Mouse (Mus musculus) Patski (cell line): Measurements from ENCODE around the gene Med13l. TPM values are rescaled to one million over a fixed set of nuclear protein-coding genes. Genes with fewer than 3 reads are reported as not detected.
"Not testable (repeated sequence)": the region's sequence is repeated elsewhere in the genome, so short reads cannot be mapped to it uniquely, and the experiment has no call there.

ENCODE experiments used
- ATAC-seq: fragments of 100-300 bp; one replicate; pipeline ENCODE4 v1.8.0; 2021
- CTCF ChIA-PET: fragments of 350-600 bp; sonication (Branson Sonifier 250); formaldehyde crosslinking; loops from one replicate; lab custom pipeline; 2022; ENCODE audit warnings: inconsistent platforms; lab: Charles Lee
- POLR2A ChIA-PET: fragments of 350-600 bp; sonication (Branson Sonifier 250); formaldehyde crosslinking; loops from one replicate; lab custom pipeline; 2022; ENCODE audit warnings: antibody characterized with exemption, inconsistent platforms; lab: Charles Lee
- DNase-seq: peaks from one replicate; pipeline ENCODE4 v3.0.0-alpha.2; 2011; ENCODE audit warnings: low read depth, low spot score
- H3K27me3 ChIP-seq: fragments of 371-371 bp; one replicate; pipeline ENCODE4 v1.5.1; 2021
- CTCF ChIP-seq: fragments of 100-300 bp; IDR thresholded peaks from one replicate; pipeline ENCODE4 v1.5.1; 2021
- in situ Hi-C: fragments of 300-500 bp; cut with MboI; formaldehyde crosslinking; loops from 3 replicates; pipeline ENCODE4 v1.11.1; 2018; ENCODE audit warnings: low pct_unique_long_range_greater_than_20kb, mixed read lengths
- polyA plus RNA-seq: library from polyadenylated mRNA; unstranded; gene quantifications from one replicate; pipeline ENCODE4 v1.2.3, GENCODE M21; 2021

The Med13l gene
- polyA plus RNA-seq, 1 experiment from 2014 or later: 35.3 TPM

DNA sequence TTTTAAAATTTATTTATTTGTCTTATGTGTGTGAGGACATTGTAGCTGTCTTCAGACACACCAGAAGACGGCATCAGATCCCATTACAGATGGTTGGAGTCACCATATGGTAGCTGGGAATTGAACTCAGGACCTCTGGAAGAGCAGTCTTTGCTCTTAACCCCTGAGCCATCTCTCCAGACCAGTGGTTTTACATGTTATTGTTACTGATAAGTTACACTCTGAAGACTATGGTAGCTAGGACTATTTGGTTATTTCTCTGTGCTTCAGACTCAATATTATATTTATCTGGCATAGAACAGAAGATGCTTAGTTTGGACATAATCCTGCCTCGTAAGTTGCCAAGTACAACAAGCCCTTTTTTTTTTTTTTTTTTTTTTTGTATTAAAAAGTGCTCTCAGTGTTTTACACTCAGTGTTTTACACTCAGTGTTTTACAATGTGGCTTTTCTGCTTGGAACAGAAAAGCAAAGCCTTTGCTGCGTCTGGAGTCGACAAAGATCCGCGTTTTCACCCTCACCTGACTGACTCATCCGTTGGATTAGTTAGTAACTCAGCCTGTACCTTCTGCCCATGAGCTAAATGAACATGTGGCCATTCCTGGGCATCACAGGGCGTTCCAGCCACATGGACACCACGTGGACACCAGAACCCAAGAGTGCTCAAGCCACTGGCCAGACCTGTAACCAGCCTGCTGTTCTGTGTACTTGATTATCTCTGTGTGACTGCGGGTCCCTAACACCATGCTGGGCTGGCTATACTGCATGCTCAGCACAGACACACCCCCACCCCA, 88.9 kb downstream of the Med13l start:
- H3K27me3 ChIP-seq: no peaks in the 10 kb centered on the region
- in situ Hi-C loops: no loop called here
- CTCF ChIA-PET: interaction anchor here (1.0 to 1.4 kb wide), 5 partner anchors 11 to 56 kb away, joined by 3 to 4 read pairs (median 3); no protein-coding TSS in a partner anchor
- TF ChIP-seq CTCF: no peak
- POLR2A ChIA-PET: no interaction called here
- ATAC-seq: no peak
- DNase-seq: no peak

DNA sequence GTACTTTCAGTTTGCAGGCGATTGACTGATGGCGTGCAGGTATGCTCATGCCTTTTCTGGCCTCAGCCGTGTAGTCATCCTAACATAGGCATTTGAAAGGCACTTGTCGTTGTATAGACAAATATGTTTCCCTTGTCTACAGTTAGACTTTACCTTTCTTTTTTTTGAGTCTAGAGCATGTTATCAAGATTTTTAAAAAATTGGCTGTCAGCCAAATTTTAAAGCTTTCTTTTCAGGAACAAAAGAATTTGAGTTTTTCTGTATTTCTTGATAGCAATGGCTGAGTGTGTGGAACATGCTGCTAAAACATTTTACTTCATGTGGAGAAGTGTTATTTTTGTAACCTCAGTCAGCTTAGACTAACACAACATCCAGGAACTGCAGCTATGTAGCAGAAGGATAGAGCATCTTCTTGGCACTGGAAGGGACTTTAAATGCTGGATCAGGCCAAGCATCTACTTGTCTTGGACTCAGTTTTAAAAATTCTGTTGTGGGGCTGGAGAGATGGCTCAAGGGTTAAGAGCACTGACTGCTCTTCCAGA, 89.6 kb downstream of the Med13l start:
- ChIA-PET POLR2A (no interaction called here), CTCF (interaction anchor here (1.0 to 1.5 kb wide), 5 partner anchors 10 to 55 kb away, joined by 3 to 4 read pairs (median 3); no protein-coding TSS in a partner anchor)
- TF ChIP-seq CTCF: no peak
- DNase-seq: no peak
- in situ Hi-C loops: no loop called here
- no peaks in the 10 kb centered on the region for H3K27me3 ChIP-seq
- ATAC-seq: no peak

DNA sequence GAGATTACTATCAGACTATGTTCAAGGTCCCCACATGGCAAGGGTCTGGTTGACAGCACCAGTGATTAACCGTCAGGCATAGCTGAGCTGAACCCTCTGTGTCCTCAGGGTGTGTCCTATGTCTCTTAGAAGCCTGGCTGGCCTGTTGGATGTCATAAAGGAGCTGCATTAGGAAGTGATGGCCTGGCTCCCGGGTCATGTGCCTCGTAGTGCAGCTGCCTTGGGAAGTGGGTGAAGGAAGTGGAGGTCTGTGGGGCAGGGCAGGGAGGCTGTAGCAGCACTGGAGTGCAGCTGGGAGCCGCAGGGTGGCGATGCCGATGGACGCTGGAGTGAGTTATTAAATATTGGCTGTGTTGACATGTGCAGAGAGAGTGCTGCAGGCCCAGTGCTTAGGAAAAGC, 90.3 kb downstream of the Med13l start:
- ATAC-seq (no peak), DNase-seq (no peak)
- in situ Hi-C loops: no loop called here

DNA sequence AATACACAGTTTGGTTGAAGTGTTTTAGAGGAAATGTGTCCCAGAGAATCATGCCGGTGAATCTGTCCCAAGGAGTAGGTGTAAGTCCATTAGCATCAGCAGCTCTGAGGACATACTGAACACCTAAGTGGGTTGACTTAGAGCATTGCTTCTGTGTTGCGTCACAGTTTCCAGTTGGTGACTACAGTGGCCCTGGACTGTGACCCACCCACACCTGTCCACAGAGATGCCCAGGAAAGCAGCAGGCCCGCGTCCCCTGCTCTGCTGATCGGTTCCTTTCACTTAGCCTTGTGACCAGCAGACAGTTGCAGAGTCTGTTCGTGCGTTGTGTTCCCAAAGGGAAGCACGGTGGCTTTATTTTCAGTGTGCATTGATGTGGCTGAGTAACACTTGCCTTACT, 92.1 kb downstream of the Med13l start:
- no peak for TF ChIP-seq CTCF
- in situ Hi-C loops: no loop called here
- DNase-seq (no peak), ATAC-seq (no peak)
- ChIA-PET POLR2A (no interaction called here), CTCF (no interaction called here)
- H3K27me3 ChIP-seq: no peaks in the 10 kb centered on the region

More for the DNA sequence above, 90.3 kb downstream of the Med13l start:
- no peak for TF ChIP-seq CTCF
- ChIA-PET CTCF (interaction anchor here (1.0 to 1.5 kb wide), 3 partner anchors 10 to 21 kb away, joined by 3 read pairs; no protein-coding TSS in a partner anchor), POLR2A (no interaction called here)
- no peaks in the 10 kb centered on the region for H3K27me3 ChIP-seq

DNA sequence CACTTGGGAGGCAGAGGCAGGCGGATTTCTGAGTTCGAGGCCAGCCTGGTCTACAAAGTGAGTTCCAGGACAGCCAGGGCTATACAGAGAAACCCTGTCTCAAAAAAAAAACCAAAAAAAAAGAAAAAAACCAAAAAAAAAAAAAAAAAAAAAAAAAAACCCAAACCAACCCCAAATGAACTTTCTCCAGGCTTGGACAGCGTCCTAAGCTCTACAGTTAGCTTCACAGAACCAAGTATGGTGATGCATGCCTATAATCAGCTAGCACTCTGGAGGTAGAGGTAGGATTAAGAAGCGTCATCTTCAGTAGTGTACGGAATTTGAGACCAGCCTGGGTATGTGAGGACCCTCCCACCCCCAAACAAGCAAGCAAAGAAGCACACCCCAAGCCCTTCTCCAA, 92.6 kb downstream of the Med13l start:
- CTCF ChIA-PET: interaction anchor here (1.5 kb wide), 1 partner anchor 10 kb away, joined by 5 read pairs; no protein-coding TSS in a partner anchor
- ATAC-seq, DNase-seq, POLR2A ChIA-PET, H3K27me3 ChIP-seq, in situ Hi-C loops: not testable (repeated sequence)

DNA sequence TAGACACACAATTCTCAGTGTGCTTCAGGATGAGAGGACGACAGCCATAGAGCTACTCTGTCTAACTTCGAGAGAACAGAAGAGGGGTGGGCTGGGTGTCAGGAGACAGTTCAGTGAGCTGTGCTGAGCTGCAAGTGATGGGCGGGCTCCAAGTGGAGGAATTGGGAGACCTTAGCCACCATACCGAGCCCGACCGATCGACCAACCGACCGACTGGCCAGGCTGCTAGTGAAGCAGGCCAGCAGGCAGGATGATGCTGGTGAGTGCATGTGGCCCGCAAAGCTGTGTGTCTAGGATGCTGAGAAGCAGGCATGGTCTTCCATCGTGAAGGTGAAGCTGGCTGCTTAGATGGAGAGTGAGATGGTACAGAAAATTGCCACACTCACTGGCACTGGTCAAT, 94.1 kb downstream of the Med13l start:
- H3K27me3 ChIP-seq: no peaks in the 10 kb centered on the region
- ATAC-seq (no peak), DNase-seq (no peak)
- in situ Hi-C loops: no loop called here
- CTCF ChIA-PET: interaction anchor here (0.9 to 1.6 kb wide), 6 partner anchors 8 to 323 kb away, joined by 3 to 11 read pairs (median 5); no protein-coding TSS in a partner anchor
- TF ChIP-seq CTCF: no peak
- POLR2A ChIA-PET: interaction anchor here (1.3 kb wide), 1 partner anchor 9 kb away, joined by 5 read pairs; no protein-coding TSS in a partner anchor

DNA sequence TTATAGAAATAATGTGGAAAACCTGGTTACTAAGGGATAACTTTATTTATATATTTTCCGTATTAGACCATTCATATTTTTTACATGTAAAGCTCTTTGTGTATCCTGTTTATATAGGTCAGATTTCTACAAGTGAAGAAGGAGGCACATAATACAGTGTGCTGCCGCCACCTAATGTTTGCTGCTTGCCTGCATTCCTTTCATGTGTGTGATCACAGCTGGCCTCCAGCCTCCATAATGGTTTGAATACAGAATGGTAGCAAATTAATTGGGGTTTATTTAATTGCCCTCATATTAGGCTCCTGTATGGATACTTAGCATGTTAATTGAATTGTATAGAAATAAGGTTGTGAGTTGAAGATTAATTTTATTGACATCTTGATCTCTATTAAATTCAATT, 94.5 kb downstream of the Med13l start:
- no peak for DNase-seq

DNA sequence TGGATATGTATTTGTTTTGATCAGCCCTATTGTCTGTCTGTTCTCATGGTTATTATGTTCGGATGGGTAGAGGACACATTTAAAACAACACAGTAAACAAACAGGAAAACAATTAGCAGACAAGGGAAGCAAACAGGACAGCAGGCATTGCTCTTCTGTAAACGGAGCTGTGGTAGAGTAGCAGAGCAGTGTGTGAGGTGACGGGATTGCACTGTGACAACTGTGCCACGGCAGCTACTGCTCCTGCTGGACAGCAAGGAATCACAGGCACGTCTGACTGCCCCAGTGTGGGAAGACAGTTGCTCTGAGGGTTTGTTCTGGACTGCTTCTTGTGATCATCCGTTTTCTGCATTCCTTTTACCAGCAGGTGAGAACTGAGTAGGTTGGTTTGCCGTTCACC, 94.9 kb downstream of the Med13l start:
- in situ Hi-C loops: no loop called here
- POLR2A ChIA-PET: no interaction called here
- H3K27me3 ChIP-seq: no peaks in the 10 kb centered on the region
- no peak for DNase-seq
- no peak for TF ChIP-seq CTCF
- ATAC-seq: no peak
- CTCF ChIA-PET: interaction anchor here (0.7 to 1.9 kb wide), 5 partner anchors 31 to 324 kb away, joined by 3 to 6 read pairs (median 3); no protein-coding TSS in a partner anchor

More for the DNA sequence above, 94.5 kb downstream of the Med13l start:
- in situ Hi-C loops: no loop called here
- no peaks in the 10 kb centered on the region for H3K27me3 ChIP-seq
- POLR2A ChIA-PET: interaction anchor here (1.3 kb wide), 1 partner anchor 8 kb away, joined by 5 read pairs; no protein-coding TSS in a partner anchor
- peak; percentile 66 for TF ChIP-seq CTCF
- CTCF ChIA-PET: interaction anchor here (0.9 to 1.9 kb wide), 6 partner anchors 31 to 324 kb away, joined by 3 to 11 read pairs (median 6); no protein-coding TSS in a partner anchor
- ATAC-seq: no peak

DNA sequence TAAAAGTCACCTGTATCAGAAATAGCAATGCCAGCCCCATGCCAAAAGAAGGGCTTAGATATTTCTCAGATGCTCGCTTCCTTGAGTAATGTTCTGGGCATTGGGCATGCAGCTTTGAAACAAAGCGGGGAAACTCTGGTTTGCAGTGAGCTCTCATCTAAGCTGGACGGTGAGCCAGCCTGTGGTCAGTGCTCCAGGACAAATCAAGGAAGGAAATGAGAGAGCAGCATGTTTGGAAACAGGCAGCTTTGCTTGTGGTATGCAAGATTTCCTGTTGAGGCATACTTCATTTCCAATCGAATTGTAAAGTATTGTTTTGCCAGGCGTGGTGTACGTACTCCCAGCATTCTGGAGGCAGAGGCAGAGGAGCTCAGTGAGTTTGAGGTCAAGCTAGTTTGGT, 95.5 kb downstream of the Med13l start:
- ChIA-PET CTCF (interaction anchor here (0.7 to 1.9 kb wide), 4 partner anchors 32 to 325 kb away, joined by 3 to 6 read pairs (median 4); no protein-coding TSS in a partner anchor), POLR2A (no interaction called here)
- no peak for ATAC-seq
- in situ Hi-C loops: no loop called here
- DNase-seq: no peak
- H3K27me3 ChIP-seq: no peaks in the 10 kb centered on the region
- TF ChIP-seq CTCF: no peak

DNA sequence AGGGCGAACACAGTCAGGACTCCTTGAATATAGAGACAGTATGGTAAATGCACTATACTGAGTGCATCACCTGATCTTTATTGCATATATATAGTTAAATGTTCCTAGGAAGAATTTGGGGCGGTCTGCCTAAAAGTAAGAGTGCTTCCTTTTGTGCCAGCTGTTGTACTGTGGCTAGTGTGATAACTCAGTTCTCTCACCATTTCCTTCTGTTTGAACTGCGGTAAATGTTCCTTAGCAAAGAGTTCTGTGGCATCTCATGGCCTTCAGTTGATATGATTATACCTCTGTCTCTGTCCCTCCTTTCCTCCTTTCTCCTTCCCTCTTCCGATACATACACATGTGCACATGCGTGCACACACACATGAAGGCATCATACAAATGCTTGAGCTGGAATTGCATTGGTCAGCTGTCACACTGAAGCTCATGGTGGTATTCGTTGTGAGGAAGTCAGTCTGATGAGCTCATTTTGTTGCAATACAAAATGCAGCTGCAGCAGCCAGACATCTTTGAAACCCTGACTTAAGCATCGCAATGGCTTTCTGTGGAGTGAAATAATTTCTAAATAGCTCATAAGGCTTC, 97.9 kb downstream of the Med13l start:
- CTCF ChIA-PET: interaction anchor here (1.1 to 3.5 kb wide), 5 partner anchors 12 to 93 kb away, joined by 3 to 11 read pairs (median 3); no protein-coding TSS in a partner anchor
- POLR2A ChIA-PET: no interaction called here
- no peaks in the 10 kb centered on the region for H3K27me3 ChIP-seq
- DNase-seq: no peak
- in situ Hi-C loops: no loop called here
- ATAC-seq: no peak
- no peak for TF ChIP-seq CTCF
